Mouse (Mus musculus): ENCODE results near the gene Prpf4b.
"Not testable (repeated sequence)": the region's sequence is repeated elsewhere in the genome, so short reads cannot be mapped to it uniquely, and the experiment has no call there.

The Prpf4b gene

DNA sequence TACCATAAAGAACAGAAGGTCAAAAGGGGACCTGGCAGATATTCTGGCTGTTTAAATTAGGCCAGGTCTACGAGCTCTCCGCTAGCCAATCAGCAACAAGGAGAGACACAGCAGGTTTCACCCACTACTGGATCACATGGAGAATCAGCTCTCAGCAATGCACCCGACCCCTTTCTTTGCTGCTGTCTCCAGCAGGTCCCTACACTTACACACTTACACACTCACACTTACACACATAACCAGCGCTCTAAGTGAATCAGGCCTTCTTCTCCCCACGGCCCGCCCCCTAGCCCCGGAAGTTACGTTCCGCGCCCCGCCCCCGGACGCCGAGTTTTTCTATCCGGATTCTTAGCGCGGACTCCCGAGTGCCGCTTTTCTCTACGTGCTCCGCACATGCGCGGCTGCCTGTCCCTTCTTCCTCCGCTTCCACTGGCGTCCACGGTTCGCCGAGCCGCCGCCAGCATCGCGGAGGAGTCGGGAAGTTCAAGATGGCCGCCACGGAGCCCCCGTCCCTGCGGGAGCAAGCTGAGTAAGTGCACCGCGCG, at the start of gene Prpf4b:
Gene Prpf4b (plus strand): TSS at position 137 of the 545 bp plus-strand sequence.
- DNase-seq (ENCODE audit: low spot score in 2 of 2), result peak; percentile 88 to 89

DNA sequence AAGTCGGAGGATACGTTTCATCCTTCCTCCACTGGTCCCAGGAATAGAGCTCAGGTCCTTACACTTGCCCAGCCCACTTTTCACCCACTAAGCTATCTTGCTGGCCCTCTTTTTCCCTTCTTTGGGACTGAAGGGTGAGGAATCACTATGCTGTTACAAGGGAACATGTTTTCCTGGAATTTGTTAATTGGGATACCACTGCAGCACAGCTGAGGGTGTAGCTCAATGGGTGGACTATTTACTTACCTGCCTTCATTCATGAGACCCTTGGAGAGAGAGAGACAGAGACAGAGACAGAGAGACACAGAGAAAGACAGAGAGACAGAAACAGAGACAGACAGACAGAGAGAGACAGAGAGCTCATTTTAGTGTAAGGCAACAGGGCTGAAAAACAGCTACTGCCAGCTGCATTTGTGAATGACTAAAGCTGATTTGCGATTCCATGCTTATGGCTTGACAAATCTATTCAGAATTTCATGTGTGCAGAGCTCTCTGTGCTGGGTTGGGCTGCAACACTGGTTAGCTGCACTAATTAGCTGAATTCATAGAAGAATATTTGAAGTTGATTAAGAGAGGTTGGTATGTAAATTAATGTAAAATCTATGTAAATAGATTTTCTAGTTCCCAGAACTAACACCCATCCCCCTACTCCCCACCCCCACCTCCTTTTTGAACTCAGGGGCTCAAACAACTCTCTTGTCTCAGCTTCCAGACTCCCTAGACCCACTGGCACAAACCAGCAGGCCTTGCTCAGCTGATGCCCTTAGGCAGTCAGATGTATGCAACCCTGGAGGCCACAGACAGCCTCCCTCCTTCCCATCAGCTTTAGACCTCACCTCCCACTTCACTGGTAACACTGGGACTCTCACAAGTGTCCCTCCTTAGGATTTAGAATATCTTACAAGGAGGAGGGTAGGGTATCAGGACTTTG, 48.1 kb upstream of the Prpf4b start:
- no peak for DNase-seq (ENCODE audit: low spot score in 2 of 2)

DNA sequence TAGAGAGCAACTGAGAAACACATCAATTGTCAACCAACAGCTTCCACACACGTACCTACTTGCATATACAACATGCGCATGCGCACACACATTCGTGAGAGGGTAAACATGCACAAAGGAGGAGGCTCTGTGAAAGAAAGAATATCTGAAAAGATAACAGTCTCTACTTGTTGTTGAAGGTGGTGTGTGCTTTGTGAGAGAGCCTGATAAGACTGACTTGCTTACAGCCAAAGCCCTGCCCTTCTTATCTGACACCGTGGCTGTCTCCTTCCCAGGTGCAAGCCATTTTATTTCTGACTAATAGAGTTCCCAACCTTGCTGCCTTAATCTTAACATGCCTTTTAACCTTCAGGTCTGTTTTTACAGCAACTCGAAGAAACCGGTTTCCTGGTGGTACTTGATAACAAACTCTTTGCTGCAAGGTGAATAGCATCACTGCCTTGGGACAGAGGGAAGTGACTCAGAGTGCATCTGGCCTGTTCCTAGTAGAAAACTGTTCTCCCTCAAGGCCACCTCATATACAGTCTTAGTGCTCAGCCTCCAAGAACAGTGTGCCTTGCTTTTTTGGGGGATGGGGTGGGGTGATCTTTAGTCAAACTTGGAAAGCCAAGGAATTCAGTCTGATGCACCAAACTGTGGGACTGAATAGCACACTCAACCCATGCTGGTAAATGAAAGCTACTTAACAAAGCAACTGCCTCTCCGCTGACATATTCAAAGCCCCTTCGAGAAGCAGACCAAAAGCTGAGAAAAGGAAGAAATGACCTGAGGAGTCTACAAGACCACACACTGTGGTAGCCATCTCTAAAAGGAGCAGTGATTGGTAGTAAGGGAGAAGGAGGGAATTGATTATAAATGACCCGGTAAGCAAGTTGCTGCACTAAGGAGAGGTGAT, 46.9 kb upstream of the Prpf4b start:
- DNase-seq (ENCODE audit: low spot score in 2 of 2), result peak in 1 of 2 experiments; percentile 2

DNA sequence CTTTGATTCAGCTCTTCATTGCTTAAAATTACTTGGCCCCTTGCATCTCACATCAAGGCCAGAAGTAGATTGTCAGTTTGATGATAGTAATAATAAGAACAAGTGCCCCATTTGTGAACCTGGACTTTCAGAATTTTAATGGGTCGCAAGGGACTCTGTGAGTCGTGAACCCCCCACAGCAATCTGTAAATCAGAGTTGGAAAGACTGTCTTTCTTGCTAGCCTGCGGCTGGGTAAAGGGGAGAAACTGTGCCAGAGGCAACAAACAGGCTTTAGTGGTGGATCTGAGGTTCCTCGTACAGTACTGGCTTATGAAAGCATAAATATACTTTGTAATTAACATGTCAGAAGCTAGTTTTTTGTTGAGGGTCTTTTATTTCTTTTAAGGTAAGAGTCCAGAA, 32.3 kb upstream of the Prpf4b start:
- DNase-seq (ENCODE audit: low spot score in 2 of 2), result no peak

DNA sequence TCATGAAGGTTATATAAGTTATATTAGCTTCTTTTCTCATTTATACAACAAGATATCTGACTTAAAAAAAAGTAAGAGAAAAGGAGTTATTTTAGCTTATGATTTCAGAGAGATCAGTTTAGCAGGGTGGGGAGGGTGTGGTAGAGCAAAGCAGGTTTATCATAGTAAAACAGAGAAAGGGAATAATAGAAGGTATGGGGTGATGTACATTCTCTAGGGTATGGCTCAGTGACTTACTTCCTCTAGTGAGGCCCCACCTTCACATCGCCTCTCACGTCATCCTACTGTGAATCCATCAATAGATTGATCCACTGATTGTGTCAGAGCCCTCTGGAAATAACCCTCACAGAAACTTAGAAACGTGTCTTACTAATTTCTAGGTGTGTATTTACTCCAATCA, 24.3 kb upstream of the Prpf4b start:
- no peak for DNase-seq (ENCODE audit: low spot score in 2 of 2)

DNA sequence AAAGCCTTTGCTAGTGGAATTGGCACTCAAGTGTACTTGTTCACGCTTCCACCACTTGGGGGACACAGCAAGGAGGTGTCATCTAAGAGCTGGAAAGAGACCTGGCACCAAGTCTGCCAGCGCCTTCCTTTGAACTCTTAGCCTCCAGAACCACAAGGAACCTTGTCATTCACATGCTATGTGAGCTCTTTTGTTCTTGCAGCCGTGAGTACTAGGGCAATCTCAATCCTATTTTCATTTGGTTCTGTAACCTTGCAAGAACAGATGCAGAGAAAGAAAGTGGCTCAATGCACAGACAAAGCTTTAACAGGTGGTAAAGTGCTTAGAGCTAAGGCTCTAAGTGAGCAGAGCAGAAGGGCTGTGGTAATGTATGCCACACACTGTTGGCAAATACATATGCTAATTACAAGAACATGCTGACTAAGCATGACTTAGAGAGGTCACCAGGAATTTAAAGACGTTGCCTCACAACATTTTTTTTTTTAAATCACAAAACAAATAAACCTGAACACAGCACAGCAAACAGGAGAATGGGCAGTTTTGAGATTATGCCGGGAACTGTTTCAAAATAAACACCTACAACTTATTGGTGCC, 23.8 kb upstream of the Prpf4b start:
- no peak for DNase-seq (ENCODE audit: low spot score in 2 of 2)

DNA sequence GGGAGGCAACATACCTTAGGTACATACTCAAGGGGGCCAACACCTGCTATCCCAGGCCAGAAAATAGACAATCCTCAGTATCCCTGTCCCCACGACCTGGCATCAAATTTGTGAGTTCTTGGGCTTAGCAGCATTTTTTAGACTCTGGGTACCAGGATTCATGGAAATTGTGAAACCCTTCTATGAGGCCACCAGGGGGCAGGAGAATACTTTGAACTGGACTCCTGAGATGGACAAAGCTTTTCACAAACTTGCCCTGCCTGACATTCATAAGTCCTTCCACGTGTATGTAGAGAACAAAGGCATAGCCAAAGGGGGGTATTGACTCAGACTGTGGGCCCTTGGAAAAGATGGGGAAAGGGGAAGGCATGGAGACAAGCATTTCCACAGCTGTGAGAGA, 17.6 kb upstream of the Prpf4b start:
- DNase-seq (ENCODE audit: low spot score in 2 of 2), result peak in 1 of 2 experiments; percentile 27

DNA sequence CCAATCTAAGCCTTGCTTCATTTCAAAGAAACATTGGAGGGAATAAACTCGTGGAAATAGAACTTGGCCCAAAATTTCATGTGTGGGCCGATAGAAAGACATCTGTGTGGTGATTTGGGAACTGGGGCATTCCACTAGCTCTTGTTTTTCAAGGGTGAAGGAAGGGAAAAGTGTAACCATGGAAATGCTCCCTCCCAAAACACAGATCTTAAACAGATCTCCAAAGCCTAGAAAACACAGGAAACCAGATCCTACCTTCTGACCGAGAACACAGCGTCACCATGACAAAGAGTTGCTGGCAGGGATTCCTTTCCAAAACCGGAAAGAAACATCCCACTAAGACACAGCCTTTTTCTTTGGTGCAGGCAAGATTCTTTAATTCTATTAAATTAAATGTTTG, 15.7 kb upstream of the Prpf4b start:
- no peak for DNase-seq (ENCODE audit: low spot score in 2 of 2)

DNA sequence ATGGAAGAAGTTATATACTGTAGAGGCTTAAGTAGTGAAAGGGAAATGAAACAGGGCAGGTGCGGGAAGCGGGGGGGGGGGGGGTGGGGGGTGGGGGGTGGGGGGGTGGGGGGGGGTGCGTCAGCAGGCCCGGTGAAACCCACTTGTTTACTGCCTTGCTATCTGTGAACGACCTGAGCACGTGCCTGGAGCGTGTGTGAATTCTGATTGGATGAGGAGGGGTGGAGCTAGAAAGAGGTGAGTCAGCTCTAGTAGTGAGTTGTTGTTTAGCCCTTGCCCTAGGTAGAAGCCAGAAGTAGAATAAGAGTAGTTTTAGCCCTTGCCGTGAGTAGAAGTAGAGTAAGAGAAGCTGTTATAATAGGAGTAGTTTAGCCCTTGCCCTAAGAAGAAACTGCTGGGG, 13.9 kb upstream of the Prpf4b start:
- DNase-seq (ENCODE audit: low spot score in 2 of 2), result peak in 1 of 2 experiments; percentile 11

DNA sequence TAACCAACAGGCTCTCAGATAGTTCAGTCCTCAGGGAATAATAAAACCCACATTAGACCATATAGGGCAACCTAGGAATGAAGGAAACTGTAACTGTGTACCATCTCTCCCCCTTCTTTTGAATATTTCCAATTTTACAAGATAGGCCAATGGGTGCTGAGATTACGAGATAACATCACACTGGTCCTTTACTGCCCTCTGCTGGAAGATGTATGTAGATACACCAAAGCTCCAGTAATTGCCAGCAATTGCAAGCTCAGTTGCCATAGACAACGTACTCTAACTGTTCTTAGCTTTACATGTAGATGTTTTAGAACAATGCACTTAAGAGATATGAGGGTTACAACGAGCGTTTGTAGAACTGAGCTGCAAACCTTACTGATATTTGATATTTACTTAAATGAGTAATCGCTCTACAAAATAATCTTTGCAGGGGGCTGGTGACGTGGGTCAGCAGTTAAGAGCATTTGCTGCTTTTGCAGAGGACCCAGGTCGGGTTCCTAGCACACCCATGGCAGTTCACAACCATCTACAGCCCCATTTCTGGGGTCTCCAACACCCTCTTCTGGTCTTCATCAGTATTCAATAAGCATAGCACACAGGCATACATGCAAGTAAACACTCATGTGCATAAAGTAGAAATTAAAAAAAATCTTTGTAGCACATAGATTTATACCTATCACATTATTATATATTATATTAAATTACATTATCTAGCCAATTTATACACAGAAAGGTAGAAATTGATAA, 10.5 kb upstream of the Prpf4b start:
- DNase-seq (ENCODE audit: low spot score in 2 of 2), result peak; percentile 23 to 56

DNA sequence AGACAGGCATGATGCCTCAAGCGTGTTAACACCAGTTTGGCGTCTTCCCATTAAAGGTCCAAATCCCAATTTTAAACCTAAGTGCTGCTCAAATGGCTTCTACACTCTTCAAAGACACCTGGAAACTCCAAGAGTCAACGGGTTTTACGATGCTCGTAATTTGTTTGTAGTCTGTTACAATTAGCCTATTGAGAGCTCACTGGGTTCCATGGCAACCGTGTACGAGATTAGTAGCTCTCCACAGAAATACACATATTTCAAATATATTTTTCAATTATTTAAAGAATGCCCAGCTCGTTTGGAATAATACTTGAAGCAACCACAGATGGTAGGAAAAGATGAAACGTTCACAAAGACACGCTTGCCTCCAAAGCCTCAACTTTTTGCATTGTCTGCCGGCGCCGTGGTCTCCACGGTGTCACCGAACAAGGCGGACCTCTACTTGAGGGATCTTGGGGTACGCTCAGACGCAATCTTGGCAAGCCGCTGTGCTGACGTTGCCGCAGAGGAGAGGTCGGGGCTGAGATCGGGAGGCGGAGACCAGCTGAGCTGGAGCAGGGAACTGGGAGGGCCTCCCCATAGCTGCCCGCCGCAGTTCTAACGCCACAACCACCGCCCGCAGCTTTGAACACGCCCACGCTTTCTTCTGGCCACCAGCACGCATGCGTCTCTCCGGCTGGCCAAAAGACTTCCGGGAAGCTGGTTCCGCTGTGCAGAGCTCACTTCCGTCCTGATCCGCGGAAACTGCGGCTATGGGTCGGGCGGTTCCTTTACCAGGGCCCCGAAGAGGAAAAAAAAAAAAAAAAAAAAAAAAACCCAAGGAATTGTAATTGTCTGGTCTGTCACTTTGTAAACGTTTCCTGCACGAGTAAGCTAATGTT, 1.1 kb upstream of the Prpf4b start:
- peak; percentile 93 for DNase-seq (ENCODE audit: low spot score in 2 of 2)

DNA sequence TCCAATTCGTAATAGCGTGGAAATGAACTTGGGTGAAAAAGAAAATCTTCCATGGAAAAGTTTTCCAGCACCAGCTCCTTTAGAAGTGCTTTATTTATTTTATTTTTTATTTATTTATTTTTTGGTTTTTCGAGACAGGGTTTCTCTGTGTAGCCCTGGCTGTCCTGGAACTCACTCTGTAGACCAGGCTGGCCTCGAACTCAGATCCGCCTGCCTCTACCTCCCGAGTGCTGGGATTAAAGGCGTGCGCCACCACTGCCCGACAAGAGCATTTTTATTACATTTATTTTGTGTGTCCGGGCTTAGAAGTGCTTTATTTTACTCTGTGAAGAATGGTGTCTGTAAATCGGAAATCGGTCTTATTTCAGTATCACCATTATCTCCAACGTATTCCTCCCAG, 366 bp upstream of the Prpf4b start:
- not testable (repeated sequence) for DNase-seq (ENCODE audit: low spot score in 2 of 2)

DNA sequence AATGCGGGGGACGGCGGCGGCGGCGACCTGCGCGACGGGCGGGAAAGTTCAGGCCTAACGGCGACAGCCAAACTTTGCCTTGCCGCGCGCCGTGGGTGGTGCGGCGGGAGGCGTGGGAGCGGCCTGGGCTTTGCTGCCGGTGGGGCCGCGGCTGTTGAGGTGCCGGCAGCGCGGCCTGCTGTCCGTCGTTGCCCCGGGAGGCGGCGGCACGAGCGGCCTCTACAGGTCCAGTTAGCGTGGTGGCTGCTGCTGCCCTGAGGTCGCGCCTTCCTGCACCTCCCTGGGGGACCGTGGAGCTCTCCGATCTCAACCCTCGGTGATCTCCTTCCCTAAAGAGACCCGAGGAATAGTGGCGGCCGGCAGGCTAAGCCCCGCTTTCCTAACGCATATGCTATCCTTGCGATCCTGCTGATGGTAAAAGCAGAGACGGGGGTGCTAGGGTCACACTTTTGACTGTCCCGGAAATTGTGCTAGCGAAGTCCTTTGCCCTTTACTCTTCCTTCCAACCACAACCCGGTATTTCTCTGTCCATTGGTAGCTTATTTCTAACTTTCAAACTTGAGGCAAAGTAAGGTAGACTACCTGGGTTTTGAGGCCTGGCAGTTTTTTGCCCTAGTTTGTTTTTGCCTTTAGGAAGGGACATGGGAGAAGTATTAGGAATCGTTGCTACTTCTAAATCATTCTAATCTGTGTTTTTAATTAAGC, 791 bp downstream of the Prpf4b start:
- DNase-seq (ENCODE audit: low spot score in 2 of 2), result peak; percentile 65 to 66

DNA sequence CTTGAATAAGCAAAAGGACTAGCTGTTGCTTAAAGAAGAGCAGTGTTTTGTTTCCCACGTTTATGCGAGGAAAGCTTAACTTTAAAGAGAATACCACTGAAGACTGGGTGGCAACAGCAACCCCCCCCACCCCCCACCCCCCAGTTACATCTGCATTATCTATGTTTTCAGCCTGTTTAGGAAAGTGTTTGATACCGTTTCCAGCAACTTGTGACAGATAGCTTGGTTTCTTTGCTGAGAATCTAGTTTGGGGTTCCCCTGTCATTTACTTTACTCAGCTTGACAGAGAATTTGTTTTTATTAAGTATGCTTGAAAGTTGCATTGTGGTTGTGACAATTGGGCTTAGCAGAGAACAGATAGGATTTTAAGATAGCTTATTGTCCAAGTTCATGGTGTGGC, 1.4 kb downstream of the Prpf4b start:
- DNase-seq (ENCODE audit: low spot score in 2 of 2), result no peak

DNA sequence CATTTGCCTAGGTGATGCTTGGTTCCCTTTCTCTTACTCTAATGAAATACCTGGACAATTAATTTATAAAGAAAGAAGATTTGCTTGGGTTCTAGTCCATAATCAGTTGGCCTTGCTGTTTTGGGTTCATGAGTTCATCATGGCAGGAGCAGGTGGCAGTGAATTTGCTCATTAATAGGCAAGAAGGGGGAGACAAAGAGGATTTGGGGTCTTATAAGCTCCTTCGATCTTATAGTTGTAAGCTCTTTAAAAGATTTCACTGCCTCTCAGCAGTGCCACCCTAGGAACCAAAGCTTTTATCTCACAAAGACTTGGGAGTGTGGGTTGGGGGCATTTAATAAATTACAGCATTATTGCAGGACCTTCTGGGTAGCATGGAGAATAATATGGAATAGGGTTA, 17.8 kb downstream of the Prpf4b start:
- DNase-seq (ENCODE audit: low spot score in 2 of 2), result no peak

DNA sequence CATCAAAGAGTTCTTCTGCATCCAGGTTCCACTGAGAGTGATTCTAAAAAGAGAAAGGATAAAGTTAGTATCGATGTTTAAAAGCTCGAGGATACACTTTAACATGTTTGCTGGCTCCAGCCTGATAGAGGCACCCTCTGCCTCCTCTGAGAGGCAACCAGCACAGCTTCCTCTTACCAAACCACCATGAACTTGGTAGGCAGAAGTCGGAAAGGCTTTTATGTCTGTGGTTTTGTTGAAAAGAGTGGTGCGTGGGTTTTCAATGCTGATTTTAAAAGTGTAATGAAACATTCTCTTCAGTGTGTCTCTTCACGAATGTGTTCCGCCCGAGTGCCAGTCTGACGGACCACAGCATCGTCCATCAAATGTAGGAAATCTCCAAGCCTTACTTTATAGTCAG, 39.5 kb downstream of the Prpf4b start:
- DNase-seq (ENCODE audit: low spot score in 2 of 2), result peak; percentile 12 to 17

DNA sequence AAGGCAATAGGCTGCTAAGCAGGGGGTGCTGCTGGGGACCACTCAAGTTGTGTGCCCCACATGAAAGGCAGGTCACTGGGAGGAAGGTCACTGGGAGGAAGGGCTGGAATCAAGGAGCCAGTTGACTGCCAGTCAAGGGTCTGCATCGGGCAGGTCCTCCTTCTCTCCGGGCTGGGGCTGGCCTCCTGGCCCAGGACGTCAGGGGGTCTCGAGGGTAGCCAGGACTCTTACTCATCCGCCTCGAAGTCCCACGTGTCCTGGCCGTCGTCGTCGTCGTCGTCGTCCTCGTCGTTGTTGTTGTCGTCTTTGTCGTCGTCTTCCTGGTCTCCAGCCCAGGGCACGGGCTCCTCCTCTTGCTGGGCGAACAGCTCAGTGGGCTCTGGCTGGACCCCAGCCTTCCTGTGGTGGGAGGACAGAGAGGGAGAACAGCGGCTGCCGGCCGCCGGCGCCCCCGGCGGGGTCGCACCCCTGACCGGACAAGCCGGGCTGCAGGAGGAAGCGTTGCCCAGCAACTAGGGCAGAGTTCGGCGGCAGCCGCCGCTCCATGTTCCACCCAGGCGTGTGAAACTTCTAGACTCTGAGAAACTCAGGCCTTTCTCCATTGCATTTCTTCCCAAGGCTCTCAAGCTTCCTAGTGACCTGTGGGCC, 41.5 kb downstream of the Prpf4b start:
- DNase-seq (ENCODE audit: low spot score in 2 of 2), result no peak

DNA sequence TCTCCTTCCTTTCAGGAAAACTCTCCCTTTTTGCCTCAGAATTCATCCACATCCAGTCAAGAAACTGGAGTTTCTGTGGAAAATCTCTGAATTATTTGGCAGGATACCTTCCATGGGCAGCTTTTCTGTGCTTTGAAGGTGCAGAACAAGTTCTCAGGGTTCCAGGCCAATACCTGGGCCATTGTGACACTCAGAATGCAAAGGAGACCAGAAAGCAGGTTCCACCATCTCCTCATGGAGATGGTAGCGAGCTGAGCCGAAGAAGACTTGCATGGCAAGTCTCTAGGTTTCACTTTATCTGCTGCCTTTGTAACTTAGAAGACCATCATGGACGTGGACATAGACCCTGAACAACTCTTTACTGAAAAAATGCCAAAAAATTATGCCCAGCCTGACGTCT, 49.1 kb downstream of the Prpf4b start, which contains the start of the genes Fam217a and 4933417A18Rik:
Gene Fam217a (minus strand): TSS at position 101 of the 400 bp plus-strand sequence.
Gene 4933417A18Rik (plus strand): TSS at position 200 of the 400 bp plus-strand sequence.
- no peak for DNase-seq (ENCODE audit: low spot score in 2 of 2)
